Mouse (Mus musculus) midbrain, embryonic 16.5 days (tissue): ENCODE measurements at regions not wholly inside any gene's neighbourhood (a gene's known extent, or its start where the extent isn't known, plus 50 kb on each side); places are given as distances from the start of the nearest gene placed in this dataset.

ENCODE experiments used
- ATAC-seq: fragments of 200-750 bp; cut with Nextera tagmentation; 2 replicates; pipeline ENCODE4 v1.8.0; 2017; ENCODE audit warnings: moderate TSS enrichment
- H3K27ac ChIP-seq: fragments of 300-500 bp; sonication (generic); 2 replicates; pipeline ENCODE4 v1.5.1; 2014; ENCODE audit warnings: mild to moderate bottlenecking, low read length, mixed read lengths
- H3K27me3 ChIP-seq: fragments of 300-500 bp; sonication (generic); 2 replicates; pipeline ENCODE4 v1.6.1; 2014; ENCODE audit warnings: low read depth, low read length, mixed read lengths; ENCODE audit not compliant: control insufficient read depth, insufficient read depth
- H3K36me3 ChIP-seq: fragments of 300-500 bp; sonication (generic); 2 replicates; pipeline ENCODE4 v1.6.1; 2014; ENCODE audit warnings: mild to moderate bottlenecking, low read length, moderate library complexity, mixed read lengths; ENCODE audit not compliant: control insufficient read depth, insufficient read depth
- H3K4me1 ChIP-seq: fragments of 300-500 bp; sonication (generic); 2 replicates; pipeline ENCODE4 v1.6.1; 2014; ENCODE audit warnings: mild to moderate bottlenecking, low read length, mixed read lengths; ENCODE audit not compliant: control insufficient read depth, insufficient read depth
- H3K4me2 ChIP-seq: fragments of 300-500 bp; sonication (generic); 2 replicates; pipeline ENCODE4 v1.6.1; 2014; ENCODE audit warnings: mild to moderate bottlenecking, low read length, mixed read lengths
- H3K4me3 ChIP-seq: fragments of 300-500 bp; sonication (generic); 2 replicates; pipeline ENCODE4 v1.5.1; 2014; ENCODE audit warnings: low read depth, mild to moderate bottlenecking, low read length, moderate library complexity, mixed read lengths
- H3K9ac ChIP-seq: fragments of 300-500 bp; sonication (generic); 2 replicates; pipeline ENCODE4 v1.6.1; 2014; ENCODE audit warnings: low read depth, low read length, mixed read lengths
- H3K9me3 ChIP-seq: fragments of 300-500 bp; sonication (generic); replicated peaks from 2 replicates; pipeline ENCODE4 v1.6.1; 2014; ENCODE audit warnings: mild to moderate bottlenecking, low read length, mixed read lengths; ENCODE audit not compliant: control insufficient read depth, poor library complexity, severe bottlenecking
- WGBS: fragments of 180-500 bp; shearing (Covaris S2); extraction: QIAGEN DNeasy Blood & Tissue Kit; methylation state at CpG from one replicate; pipeline ENCODE4 v1.1.7; 2014; 5-methylcytosine and 5-hydroxymethylcytosine counted together

DNA sequence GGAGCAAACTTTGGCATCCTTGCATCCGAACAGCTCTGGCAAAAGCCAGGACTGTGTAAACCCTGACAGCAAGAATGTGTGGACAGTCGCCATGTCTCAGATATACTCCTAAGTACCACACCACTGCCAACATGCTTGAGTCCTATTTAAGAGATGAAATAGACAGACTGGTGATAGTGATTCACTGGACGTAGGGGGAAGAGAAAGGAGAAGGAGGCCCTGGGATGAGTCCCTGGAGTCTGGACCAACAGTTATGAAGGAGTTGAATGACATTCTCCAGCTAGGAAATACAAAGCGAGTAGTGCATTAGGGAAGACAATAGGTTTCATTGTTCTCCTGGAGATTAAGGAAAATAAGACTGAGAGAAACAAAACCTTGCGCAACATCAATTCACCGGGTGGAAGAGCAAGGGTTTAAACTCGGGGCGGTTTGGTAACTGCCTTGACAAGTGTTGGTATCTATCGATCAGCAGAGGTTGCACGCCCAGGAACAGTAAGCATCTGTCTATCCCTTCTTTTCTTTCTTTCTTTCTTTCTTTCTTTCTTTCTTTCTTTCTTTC, 54.3 kb upstream of the Nrbf2 start:
- Histone ChIP-seq H3K27me3 (no peaks in the 10 kb centered on the region), H3K36me3 (no peaks in the 10 kb centered on the region), H3K4me1 (no peaks in the 10 kb centered on the region), H3K9me3 (no peaks in the 10 kb centered on the region), H3K4me3 (no peak overlapping the region), H3K27ac (no peak overlapping the region), H3K4me2 (no peak overlapping the region), H3K9ac (no peak overlapping the region)
- ATAC-seq: no peak
- WGBS: 57% methylated on average over 10 of the region's 10 CpGs

DNA sequence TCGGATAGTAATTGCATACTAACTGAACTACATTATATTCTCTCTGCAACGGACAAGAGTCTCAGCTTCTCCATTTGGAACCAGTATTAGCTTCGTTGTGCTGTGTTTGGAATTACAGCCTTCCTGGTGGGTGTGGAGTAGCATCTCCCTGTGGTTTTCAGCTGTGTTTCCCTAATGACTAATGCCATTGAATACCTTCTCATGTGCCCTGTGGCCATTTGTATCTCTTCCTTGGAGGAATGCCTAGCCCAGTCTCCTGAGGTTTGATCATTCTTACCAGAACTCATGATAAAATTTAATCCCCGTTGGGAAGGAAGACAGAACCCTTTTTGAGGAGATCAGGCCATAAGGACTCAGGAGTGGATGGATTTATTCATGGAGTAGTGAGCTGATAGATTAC, 59.6 kb upstream of the Nrbf2 start:
- Histone ChIP-seq H3K27ac (no peak overlapping the region), H3K4me3 (no peak overlapping the region), H3K9ac (no peak overlapping the region), H3K4me1 (no peaks in the 10 kb centered on the region), H3K9me3 (no peaks in the 10 kb centered on the region), H3K36me3 (no peaks in the 10 kb centered on the region), H3K4me2 (no peak overlapping the region), H3K27me3 (no peaks in the 10 kb centered on the region)
- ATAC-seq: no peak
- WGBS: 82% methylated on average over 4 of the region's 4 CpGs

GRCm38 (mm10) chr10:67350956-67351355, 65.9 kb upstream of the Nrbf2 start:
- H3K27me3 ChIP-seq: no peaks in the 10 kb centered on the region
- WGBS: 44% methylated on average over 2 of the region's 2 CpGs
- H3K4me1 ChIP-seq: no peaks in the 10 kb centered on the region
- H3K36me3 ChIP-seq: no peaks in the 10 kb centered on the region
- H3K9me3 ChIP-seq: no peaks in the 10 kb centered on the region
- no peak for ATAC-seq
- no peak overlapping the region for H3K4me2 ChIP-seq
- no peak overlapping the region for H3K27ac ChIP-seq
- H3K4me3 ChIP-seq: no peak overlapping the region
- H3K9ac ChIP-seq: no peak overlapping the region

DNA sequence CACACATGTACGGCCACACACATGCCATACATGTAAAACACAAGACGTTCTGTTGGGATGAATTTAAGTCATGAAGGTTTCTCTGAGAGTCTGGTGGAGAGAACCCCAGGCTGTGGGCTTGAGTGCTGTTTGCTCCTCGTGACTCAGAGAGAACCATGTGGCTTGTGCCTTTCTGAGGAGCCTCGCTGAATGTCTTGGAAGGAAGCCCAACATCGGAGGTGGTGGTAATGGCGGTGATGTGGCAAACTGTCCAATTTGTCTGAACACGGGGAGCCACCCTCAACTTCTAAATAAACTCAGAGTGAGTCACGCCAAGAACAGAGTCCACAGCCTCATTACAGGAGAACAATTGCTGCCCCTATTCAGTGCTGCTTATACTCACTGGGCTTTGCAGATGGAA, 75.7 kb upstream of the Nrbf2 start:
- H3K27ac ChIP-seq: no peak overlapping the region
- WGBS: 85% methylated on average over 8 of the region's 8 CpGs
- no peak overlapping the region for H3K4me2 ChIP-seq
- H3K9me3 ChIP-seq: no peaks in the 10 kb centered on the region
- no peaks in the 10 kb centered on the region for H3K36me3 ChIP-seq
- no peak overlapping the region for H3K9ac ChIP-seq
- no peak overlapping the region for H3K4me3 ChIP-seq
- no peak for ATAC-seq
- H3K4me1 ChIP-seq: no peaks in the 10 kb centered on the region
- H3K27me3 ChIP-seq: no peaks in the 10 kb centered on the region

- 97% methylated on average over 4 of the region's 4 CpGs for WGBS
- Histone ChIP-seq H3K4me2 (no peak overlapping the region), H3K4me1 (no peaks in the 10 kb centered on the region), H3K9me3 (no peaks in the 10 kb centered on the region), H3K4me3 (no peak overlapping the region), H3K27me3 (no peaks in the 10 kb centered on the region), H3K36me3 (no peaks in the 10 kb centered on the region), H3K9ac (no peak overlapping the region), H3K27ac (no peak overlapping the region)
- ATAC-seq: no peak
These were observed 76.2 kb upstream of the Nrbf2 start for GRCm38 (mm10) chr10:67361281-67361680.

DNA sequence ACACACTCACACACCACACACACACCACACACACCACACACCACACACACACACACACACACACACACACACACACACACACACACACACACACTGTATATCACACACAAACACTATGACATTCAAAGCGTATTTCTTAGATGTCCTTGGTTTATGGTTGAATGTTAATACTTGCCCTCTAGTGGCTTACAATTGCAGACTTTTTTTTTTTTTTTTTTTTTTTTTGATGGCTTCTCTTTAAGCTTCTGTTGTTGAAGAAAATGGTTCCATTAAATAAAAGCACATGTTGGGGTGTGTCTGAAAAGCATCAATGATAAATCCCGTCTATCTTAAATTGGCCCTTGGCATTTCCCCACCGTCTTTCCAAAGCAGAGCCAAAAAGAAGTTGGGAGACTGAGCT, 79.5 kb upstream of the Nrbf2 start:
- Histone ChIP-seq H3K4me3 (no peak overlapping the region), H3K36me3 (no peaks in the 10 kb centered on the region), H3K9me3 (no peaks in the 10 kb centered on the region; the same call in 1 of the 2 replicates), H3K9ac (no peak overlapping the region), H3K4me1 (no peaks in the 10 kb centered on the region), H3K27ac (no peak overlapping the region), H3K27me3 (no peaks in the 10 kb centered on the region), H3K4me2 (no peak overlapping the region)
- no peak for ATAC-seq
- 95% methylated on average over 3 of the region's 3 CpGs for WGBS

DNA sequence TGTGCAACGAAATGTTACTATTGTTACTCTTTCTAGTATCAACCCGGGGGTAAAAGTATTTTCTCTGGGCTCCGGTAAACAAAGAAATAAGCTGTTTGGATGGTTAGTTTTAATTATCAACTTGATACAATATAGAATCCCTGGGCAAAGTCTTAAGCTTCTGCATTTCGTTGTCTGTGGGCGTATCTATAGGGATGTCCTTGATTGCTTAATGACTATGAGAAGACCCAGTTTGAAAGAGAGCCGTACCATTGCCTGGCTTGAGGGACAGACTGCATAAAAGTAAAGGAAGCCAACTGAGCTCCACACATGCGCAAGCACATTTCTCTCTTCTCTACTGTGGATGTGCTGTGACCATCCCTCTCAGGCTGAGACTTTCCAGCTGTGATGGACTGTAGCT, 80.1 kb upstream of the Nrbf2 start:
- Histone ChIP-seq H3K27ac (no peak overlapping the region), H3K4me1 (no peaks in the 10 kb centered on the region), H3K9me3 (no peaks in the 10 kb centered on the region; the same call in 1 of the 2 replicates), H3K4me3 (no peak overlapping the region), H3K36me3 (no peaks in the 10 kb centered on the region), H3K9ac (no peak overlapping the region), H3K27me3 (no peaks in the 10 kb centered on the region), H3K4me2 (no peak overlapping the region)
- 90% methylated on average over 7 of the region's 7 CpGs for WGBS
- ATAC-seq: no peak

GRCm38 (mm10) chr10:67372569-67373161, 87.6 kb upstream of the Nrbf2 start:
- no peak overlapping the region for H3K4me2 ChIP-seq
- ATAC-seq: no peak
- no peak overlapping the region for H3K9ac ChIP-seq

GRCm38 (mm10) chr10:67376638-67377037, 91.5 kb upstream of the Nrbf2 start:
- H3K36me3 ChIP-seq: no peaks in the 10 kb centered on the region
- H3K9ac ChIP-seq: no peak overlapping the region
- H3K27ac ChIP-seq: no peak overlapping the region
- H3K9me3 ChIP-seq: no peaks in the 10 kb centered on the region
- H3K27me3 ChIP-seq: no peaks in the 10 kb centered on the region
- no peak overlapping the region for H3K4me2 ChIP-seq
- ATAC-seq: no peak
- H3K4me1 ChIP-seq: no peaks in the 10 kb centered on the region
- H3K4me3 ChIP-seq: no peak overlapping the region
- WGBS: 94% methylated on average over 5 of the region's 5 CpGs

More at GRCm38 (mm10) chr10:67372569-67373161, 87.6 kb upstream of the Nrbf2 start:
- Histone ChIP-seq H3K4me3 (no peak overlapping the region), H3K27ac (no peak overlapping the region), H3K27me3 (no peaks in the 10 kb centered on the region), H3K9me3 (no peaks in the 10 kb centered on the region; the same call in 1 of the 2 replicates), H3K4me1 (no peaks in the 10 kb centered on the region), H3K36me3 (no peaks in the 10 kb centered on the region)
- WGBS: 51% methylated on average over 13 of the region's 13 CpGs
